Mouse (Mus musculus) CH12.LX (cell line): ENCODE measurements around the gene Pxn. TPM values are rescaled to one million over a fixed set of nuclear protein-coding genes. Genes with fewer than 3 reads are reported as not detected.

Experiments used
- DNase-seq: peaks from one replicate; pipeline ENCODE4 v3.0.0-alpha.2; 2013; ENCODE audit errors: extremely low read depth
- H3K27ac ChIP-seq: 2 replicates; pipeline ENCODE4 v1.5.1; 2012; ENCODE audit warnings: low read depth, mild to moderate bottlenecking, control low read depth, moderate library complexity; ENCODE audit not compliant: insufficient read depth
- H3K27me3 ChIP-seq: replicated peaks from 2 replicates; pipeline ENCODE3; 2012; ENCODE audit warnings: inconsistent platforms
- H3K36me3 ChIP-seq, 2 experiments: replicated peaks in 1 of 2; 2 replicates each; pipeline versions ENCODE3 to v1.6.1; 2012; ENCODE audit warnings: inconsistent platforms in 1 of 2, low read length in 1 of 2, mild to moderate bottlenecking in 1 of 2, mixed read lengths in 1 of 2, moderate library complexity in 1 of 2; ENCODE audit not compliant: control insufficient read depth in 1 of 2, insufficient read depth in 1 of 2
- H3K4me1 ChIP-seq, 2 experiments: 2 replicates each; pipeline ENCODE4 v1.6.1; 2012; ENCODE audit warnings: inconsistent platforms in 1 of 2, moderate library complexity in 1 of 2; ENCODE audit not compliant: insufficient read depth in 2 of 2, control insufficient read depth in 1 of 2
- H3K4me2 ChIP-seq: 2 replicates; pipeline ENCODE4 v1.6.1; 2012; ENCODE audit warnings: low read depth, mild to moderate bottlenecking, control low read depth; ENCODE audit not compliant: poor library complexity, insufficient read depth, severe bottlenecking
- H3K4me3 ChIP-seq, 3 experiments: fragments of 150-350 bp in 1 of 3; sonication (generic) in 1 of 3; replicated peaks in 1 of 3; 2 replicates each; pipeline versions ENCODE3 to v1.5.1; 2011 to 2012; ENCODE audit warnings: low read depth in 2 of 3, low read length in 2 of 3, mild to moderate bottlenecking in 2 of 3, moderate library complexity in 2 of 3, control low read depth in 1 of 3, improper control_type of control experiment in 1 of 3, inconsistent platforms in 1 of 3, mixed read lengths in 1 of 3; ENCODE audit not compliant: poor library complexity in 1 of 3
- H3K79me2 ChIP-seq: replicated peaks from 2 replicates; pipeline ENCODE4 v1.6.1; 2012; ENCODE audit warnings: mild to moderate bottlenecking, moderate library complexity; ENCODE audit not compliant: control insufficient read depth, poor library complexity, insufficient read depth, severe bottlenecking; ENCODE audit errors: extremely low read depth
- H3K9ac ChIP-seq: 2 replicates; pipeline ENCODE4 v1.6.1; 2012; ENCODE audit warnings: low read depth, mild to moderate bottlenecking, control low read depth, moderate library complexity; ENCODE audit not compliant: insufficient read depth
- H3K9me3 ChIP-seq: replicated peaks from 2 replicates; pipeline ENCODE3; 2012; ENCODE audit warnings: low read length, inconsistent platforms, mixed read lengths
- CHD1 ChIP-seq: IDR thresholded peaks from 2 replicates; pipeline ENCODE4 v1.6.1; 2012; ENCODE audit warnings: low read depth, low read length, improper control_type of control experiment, inconsistent platforms
- CHD2 ChIP-seq: IDR thresholded peaks from 2 replicates; pipeline ENCODE4 v1.6.1; 2011; ENCODE audit warnings: low read length, improper control_type of control experiment
- ELF1 ChIP-seq: IDR thresholded peaks from 2 replicates; pipeline ENCODE4 v1.6.1; 2014; ENCODE audit warnings: low read depth, mild to moderate bottlenecking, inconsistent platforms, low read length, improper control_type of control experiment
- GABPA ChIP-seq: IDR thresholded peaks from 2 replicates; pipeline ENCODE4 v1.6.1; 2012; ENCODE audit warnings: low read depth, low read length, improper control_type of control experiment, inconsistent platforms; ENCODE audit not compliant: insufficient replicate concordance
- HCFC1 ChIP-seq: IDR thresholded peaks from 2 replicates; pipeline ENCODE4 v1.6.1; 2012; ENCODE audit warnings: low read depth, mild to moderate bottlenecking, inconsistent platforms, low read length, improper control_type of control experiment
- JUND ChIP-seq: conservative IDR thresholded peaks from 2 replicates; pipeline ENCODE4 v1.6.1; 2011; ENCODE audit warnings: low read depth, low read length, improper control_type of control experiment
- KAT2A ChIP-seq: IDR thresholded peaks from 2 replicates; pipeline ENCODE4 v1.6.1; 2012; ENCODE audit warnings: low read length, improper control_type of control experiment, inconsistent platforms; ENCODE audit not compliant: insufficient replicate concordance
- MAZ ChIP-seq: IDR thresholded peaks from 2 replicates; pipeline ENCODE4 v1.6.1; 2012; ENCODE audit warnings: low read depth, mild to moderate bottlenecking, inconsistent platforms, low read length, improper control_type of control experiment, moderate library complexity
- MXI1 ChIP-seq: IDR thresholded peaks from 2 replicates; pipeline ENCODE4 v1.6.1; 2011; ENCODE audit warnings: mild to moderate bottlenecking, low read depth, low read length, improper control_type of control experiment
- NELFE ChIP-seq: IDR thresholded peaks from 2 replicates; pipeline ENCODE4 v1.6.1; 2011; ENCODE audit warnings: low read depth, low read length, improper control_type of control experiment
- PAX5 ChIP-seq: IDR thresholded peaks from 2 replicates; pipeline ENCODE4 v1.6.1; 2012; ENCODE audit warnings: low read length, inconsistent platforms, mixed read lengths
- RCOR1 ChIP-seq: conservative IDR thresholded peaks from 2 replicates; pipeline ENCODE4 v1.6.1; 2012; ENCODE audit warnings: low read depth, mild to moderate bottlenecking, inconsistent platforms, low read length, improper control_type of control experiment
- TBP ChIP-seq: conservative IDR thresholded peaks from 2 replicates; pipeline ENCODE4 v1.6.1; 2011; ENCODE audit warnings: low read depth, low read length, improper control_type of control experiment
- UBTF ChIP-seq: IDR thresholded peaks from 2 replicates; pipeline ENCODE4 v1.6.1; 2012; ENCODE audit warnings: low read depth, mild to moderate bottlenecking, inconsistent platforms, low read length, improper control_type of control experiment, moderate library complexity
- USF1 ChIP-seq: IDR thresholded peaks from 2 replicates; pipeline ENCODE4 v1.6.1; 2014; ENCODE audit warnings: low read depth, mild to moderate bottlenecking, inconsistent platforms, low read length, improper control_type of control experiment
- ZKSCAN1 ChIP-seq: IDR thresholded peaks from 2 replicates; pipeline ENCODE4 v1.6.1; 2012; ENCODE audit warnings: low read depth, inconsistent platforms, low read length, improper control_type of control experiment, borderline replicate concordance
- dilution Hi-C: fragments of 300-500 bp; cut with MboI; formaldehyde crosslinking; loops from 2 replicates; pipeline ENCODE4 v1.14.3; 2020; ENCODE audit warnings: low sequenced_read_pairs; ENCODE audit not compliant: extremely low pct_unique_long_range_greater_than_20kb, extremely low pct_ligation_motif_present
- in situ Hi-C: fragments of 300-500 bp; cut with MboI; formaldehyde crosslinking; loops from 3 replicates; pipeline ENCODE4 v1.14.3; 2019; ENCODE audit warnings: low sequenced_read_pairs, low pct_ligation_motif_present, low pct_unique_long_range_greater_than_20kb, mixed read lengths
- polyA plus RNA-seq: library from polyadenylated mRNA; unstranded; fragments of >175 nt; gene quantifications from 2 replicates; pipeline ENCODE4 v1.2.1, GENCODE M21; 2012; ENCODE audit warnings: low read depth; ENCODE audit not compliant: insufficient read length
- total RNA-seq, 2 experiments: library from RNA; depleted of rRNA; stranded (reverse); fragments of 300-350 nt in 1 of 2; fragments of >200 nt in 1 of 2; gene quantifications; 2 replicates each; pipeline ENCODE4 v1.2.3; 2012 to 2014

The Pxn gene
- total and polyA plus RNA-seq, 3 experiments: 17.0 to 43.4 (median 21.1) TPM

- H3K4me2 ChIP-seq: no peak overlapping the region
- no peak overlapping the region for H3K4me3 ChIP-seq
- H3K27me3 ChIP-seq: peaks cover 4% of the 10 kb centered on the region
- peaks cover 17 to 36% of the 10 kb centered on the region in 2 experiments for H3K4me1 ChIP-seq
- H3K27ac ChIP-seq: no peak overlapping the region
- H3K9me3 ChIP-seq: peaks cover 5% of the 10 kb centered on the region
- dilution Hi-C loops (no loop called here), in situ Hi-C loops (no loop called here)
- no peak for DNase-seq
- peaks cover 2 to 26% of the 10 kb centered on the region in 2 experiments for H3K36me3 ChIP-seq
- H3K79me2 ChIP-seq: no peaks in the 10 kb centered on the region; the same call in 1 of the 2 replicates
- no peak overlapping the region for H3K9ac ChIP-seq
- no peak for TF ChIP-seq NELFE
- TF ChIP-seq MXI1: no peak
- no peak for TF ChIP-seq ZKSCAN1
- no peak for TF ChIP-seq PAX5
- TF ChIP-seq HCFC1: no peak
- no peak for TF ChIP-seq ELF1
- no peak for TF ChIP-seq CHD1
- no peak for TF ChIP-seq JUND
- TF ChIP-seq RCOR1: no peak
- no peak for TF ChIP-seq CHD2
- TF ChIP-seq MAZ: no peak
- no peak for TF ChIP-seq KAT2A
These were observed 2.3 kb downstream of the Pxn start for GRCm38 (mm10) chr5:115508859-115509147.

- Histone ChIP-seq H3K9me3 (peaks cover 2% of the 10 kb centered on the region), H3K4me3 (no peak overlapping the region), H3K36me3 (peaks cover 2 to 28% of the 10 kb centered on the region in 2 experiments), H3K79me2 (no peaks in the 10 kb centered on the region; the same call in 1 of the 2 replicates), H3K27ac (no peak overlapping the region), H3K4me1 (peaks cover 22 to 42% of the 10 kb centered on the region in 2 experiments), H3K9ac (no peak overlapping the region), H3K4me2 (no peak overlapping the region), H3K27me3 (peaks cover 4% of the 10 kb centered on the region)
- dilution Hi-C loops: no loop called here
- in situ Hi-C loops: no loop called here
- TF ChIP-seq GABPA: no peak
- TF ChIP-seq TBP: no peak
- TF ChIP-seq UBTF: no peak
- no peak for TF ChIP-seq USF1
- no peak for DNase-seq
These were observed 2.9 kb downstream of the Pxn start for GRCm38 (mm10) chr5:115509321-115509761.
